Mouse (Mus musculus) myocyte (in vitro differentiated cells): ENCODE measurements around the gene Fbxw4.

Experiments used
- E2F4 ChIP-seq: IDR thresholded peaks from one replicate; pipeline ENCODE4 v1.6.1; 2011; ENCODE audit warnings: mild to moderate bottlenecking, control low read depth, moderate library complexity; ENCODE audit not compliant: insufficient read depth
- MAX ChIP-seq: IDR thresholded peaks from one replicate; pipeline ENCODE4 v1.6.1; 2011; ENCODE audit warnings: low read depth, mild to moderate bottlenecking, control low read depth

DNA sequence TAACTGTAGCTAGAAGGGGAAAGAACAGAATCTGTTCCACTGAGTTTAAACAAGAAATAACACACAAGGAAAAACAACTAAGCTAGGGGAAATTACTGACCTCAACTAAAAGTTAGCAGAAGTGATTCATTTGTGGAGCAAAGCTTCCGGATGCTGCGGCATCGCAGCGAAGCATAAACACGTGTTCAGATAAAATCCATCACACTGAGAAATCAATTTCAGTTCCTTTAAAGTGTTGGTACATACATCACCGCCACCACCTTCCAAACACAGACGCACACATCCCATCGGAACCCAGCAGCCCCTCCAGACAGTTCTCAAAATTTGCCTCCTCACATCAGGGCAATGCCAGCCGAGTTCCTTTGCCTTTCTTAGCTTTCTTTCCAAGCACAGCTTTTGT is 12.9 kb upstream of the Fbxw4 start:
- TF ChIP-seq MAX (no peak), E2F4 (no peak)
